Mouse (Mus musculus) cerebellum, adult 18-20 months (tissue): ENCODE data around the gene Rfx4.

ENCODE experiments used
- DNase-seq, 2 experiments: peaks; one replicate each; pipeline ENCODE4 v3.0.0; 2021

The Rfx4 gene

DNA sequence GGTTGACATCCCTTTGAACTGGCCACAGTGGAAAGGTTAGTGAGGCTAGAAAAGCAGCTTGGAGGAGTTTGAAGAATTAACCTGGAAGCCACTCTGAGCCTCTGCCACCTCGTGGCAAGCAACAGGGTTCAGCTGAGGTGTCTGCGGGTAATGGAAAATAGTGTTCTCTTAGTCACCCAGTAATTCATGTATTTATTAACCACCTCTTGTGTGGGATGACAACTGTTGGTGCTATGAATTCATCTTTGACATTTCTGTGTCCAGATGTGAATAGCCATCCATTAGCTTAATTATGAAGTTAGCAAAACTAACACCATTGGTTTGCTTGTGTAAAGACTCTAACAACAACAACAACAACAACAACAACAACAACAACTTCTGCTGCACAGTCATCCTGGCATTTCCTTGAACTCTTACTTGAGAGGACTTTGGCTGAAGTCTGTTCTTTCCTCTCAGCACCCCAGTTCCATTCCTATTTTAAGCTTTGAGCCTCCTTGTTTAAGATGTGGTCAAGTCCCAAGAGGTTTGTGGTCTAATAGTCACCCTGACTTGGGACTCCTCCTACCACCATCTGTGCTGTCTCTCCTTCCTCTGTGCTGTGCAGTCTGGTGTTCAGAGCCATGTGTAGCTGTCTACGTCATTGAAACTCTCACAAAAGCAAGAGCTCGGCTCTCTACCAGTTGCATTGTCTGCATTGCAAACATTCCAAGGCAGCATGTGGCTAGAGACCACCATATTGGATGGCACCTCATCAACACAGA lies 60.0 kb downstream of the Rfx4 start:
- no peak for DNase-seq

DNA sequence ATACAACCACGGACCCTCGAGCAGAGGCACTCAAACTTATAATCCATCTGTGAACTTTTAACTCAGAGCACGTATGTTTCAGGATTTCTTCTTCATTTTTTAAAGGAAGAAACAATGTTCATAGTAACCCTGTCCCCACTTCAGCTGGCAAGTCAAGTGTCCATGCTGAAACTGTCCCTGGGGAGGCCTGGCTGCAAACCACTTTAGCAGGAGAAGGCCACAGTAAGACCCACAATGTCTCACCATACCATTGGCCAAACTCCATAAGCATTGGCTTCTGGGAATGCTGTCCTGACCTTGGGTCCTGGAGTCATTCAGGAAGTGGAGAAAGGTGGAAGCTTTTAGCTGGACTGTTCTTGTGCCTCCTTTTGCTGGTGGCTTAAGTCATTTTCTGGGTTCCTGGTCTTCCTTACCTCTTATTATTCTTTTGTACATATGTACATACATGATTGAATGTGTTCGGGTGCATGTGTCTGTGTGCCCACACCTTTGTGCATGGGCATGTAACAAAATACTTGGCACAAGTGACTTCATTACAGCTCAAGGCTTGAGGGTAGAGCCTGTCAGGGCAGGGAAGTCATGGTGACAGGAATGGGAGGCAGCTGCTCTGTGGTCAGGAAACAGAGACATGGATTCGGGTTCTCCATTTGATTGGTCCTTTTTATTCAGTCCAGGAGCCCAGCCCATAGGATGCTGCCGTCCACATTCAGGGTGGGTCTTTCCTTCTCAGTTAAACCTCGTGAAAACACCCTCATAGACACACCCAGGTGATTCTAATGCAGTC lies 61.4 kb downstream of the Rfx4 start:
- DNase-seq: no peak

DNA sequence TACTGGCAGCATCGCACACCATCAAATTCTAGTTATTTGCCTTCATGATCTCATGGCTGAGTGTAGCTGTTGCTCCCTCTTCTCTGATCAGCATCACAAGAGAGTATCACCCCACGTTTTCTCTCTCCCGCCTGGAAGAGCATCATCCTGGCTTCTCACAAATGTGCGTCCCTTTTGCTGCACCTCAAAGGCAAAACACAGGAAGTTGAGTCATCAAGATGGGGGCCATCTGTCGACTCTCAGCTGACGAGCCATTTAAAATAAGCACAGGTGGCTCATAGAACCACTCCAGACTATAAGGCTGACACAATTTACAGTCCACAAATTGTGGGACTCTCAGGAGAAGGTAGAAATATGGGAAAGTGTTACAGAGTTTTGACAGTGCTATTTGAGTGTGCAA lies 63.8 kb downstream of the Rfx4 start:
- DNase-seq: peak; percentile 14 to 16

DNA sequence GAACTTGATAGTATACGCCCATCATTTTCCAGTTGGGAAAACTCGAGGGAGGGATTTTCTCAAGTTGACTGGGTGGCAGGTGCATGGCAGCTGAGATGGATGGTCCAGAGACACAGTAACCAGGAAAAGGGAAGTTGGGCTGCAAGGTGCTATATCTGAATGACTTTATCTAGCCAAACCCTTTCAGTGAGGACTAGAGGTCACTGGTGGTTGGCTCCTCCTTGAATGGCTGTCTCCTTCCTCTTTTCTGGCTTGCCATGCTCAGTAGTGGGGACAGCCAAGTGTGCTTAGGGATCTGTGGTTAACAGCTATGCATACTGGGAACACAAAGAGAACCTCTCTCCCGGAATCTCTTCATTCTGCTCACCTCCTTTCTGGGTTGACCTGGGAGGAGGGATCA lies 64.4 kb downstream of the Rfx4 start:
- DNase-seq: no peak

DNA sequence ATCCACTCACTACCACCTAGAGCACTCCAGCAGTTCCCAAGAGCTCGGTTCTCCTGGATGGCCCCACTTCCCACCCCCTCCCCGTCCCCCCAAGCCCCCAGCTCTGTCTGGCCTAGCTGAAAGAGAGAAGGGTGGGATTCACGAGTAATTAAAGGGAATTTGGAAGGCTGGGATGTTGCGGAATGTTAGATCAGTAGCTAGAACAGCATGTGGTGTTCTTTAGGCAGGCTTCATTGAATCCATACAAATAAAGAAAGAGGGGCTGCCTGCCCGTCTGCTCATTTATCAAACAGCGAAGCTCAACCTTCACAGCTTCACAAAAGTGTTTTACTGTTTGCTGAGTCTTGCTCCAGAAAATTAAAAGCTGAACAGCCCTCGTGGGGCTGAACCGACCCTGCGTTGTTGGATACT lies 66.9 kb downstream of the Rfx4 start:
- no peak for DNase-seq

DNA sequence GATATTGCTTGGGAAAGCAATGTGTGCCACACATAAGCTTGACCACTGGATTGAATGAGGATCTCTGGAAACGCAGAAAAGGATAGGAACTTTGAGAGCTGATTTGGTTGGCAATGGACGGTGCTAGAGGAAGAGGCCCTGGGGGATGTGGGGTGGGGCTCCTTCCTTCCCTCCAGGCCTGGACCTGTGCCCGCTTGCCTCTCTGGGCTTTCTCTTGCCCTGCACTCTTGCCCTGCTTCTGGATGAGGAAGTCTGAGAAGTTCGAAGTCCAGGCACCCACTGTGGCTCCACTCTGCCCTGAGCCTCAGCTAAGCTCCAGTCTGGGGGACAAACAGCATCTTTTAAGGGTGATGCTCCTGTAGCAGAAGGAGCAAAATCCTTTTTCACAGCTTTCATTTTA lies 67.8 kb downstream of the Rfx4 start:
- no peak for DNase-seq

DNA sequence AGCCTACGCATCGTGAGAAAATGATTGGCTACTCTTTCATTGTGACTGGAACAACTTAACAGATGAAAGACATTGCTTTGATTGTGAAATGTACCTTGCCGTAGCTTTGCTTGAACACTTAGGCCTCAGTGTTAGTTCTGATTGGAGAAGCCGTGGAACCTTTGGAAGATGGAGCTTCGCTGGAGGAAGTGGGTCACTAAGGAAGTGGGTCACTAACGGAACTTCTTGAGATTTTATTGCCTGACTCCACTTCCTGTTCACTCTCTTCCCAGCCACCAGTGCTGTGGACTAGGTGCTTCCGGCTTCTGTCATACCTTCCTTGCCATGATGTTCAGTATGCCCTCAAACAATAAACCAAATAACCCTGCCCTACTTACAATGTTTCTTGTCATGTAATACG lies 73.1 kb downstream of the Rfx4 start:
- no peak for DNase-seq

DNA sequence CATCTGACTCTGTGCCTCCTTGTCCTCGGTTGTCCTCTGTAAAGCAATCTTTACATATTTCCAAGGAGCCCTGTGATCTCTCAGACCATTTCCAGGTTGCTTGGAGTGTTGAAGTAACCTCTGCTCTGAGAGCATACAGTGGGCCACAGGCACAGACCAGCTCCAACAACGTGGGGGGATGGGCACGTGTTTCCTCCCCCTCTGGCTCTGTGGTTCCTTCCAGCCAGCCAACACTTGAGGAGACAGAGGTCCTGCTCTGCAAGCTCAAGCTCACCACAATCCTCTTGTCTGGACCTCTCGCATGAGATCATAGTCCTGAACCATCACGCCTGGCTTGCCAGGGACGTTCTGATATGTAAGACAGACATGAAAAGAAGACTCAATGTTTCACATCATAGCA lies 79.7 kb downstream of the Rfx4 start:
- DNase-seq: no peak

DNA sequence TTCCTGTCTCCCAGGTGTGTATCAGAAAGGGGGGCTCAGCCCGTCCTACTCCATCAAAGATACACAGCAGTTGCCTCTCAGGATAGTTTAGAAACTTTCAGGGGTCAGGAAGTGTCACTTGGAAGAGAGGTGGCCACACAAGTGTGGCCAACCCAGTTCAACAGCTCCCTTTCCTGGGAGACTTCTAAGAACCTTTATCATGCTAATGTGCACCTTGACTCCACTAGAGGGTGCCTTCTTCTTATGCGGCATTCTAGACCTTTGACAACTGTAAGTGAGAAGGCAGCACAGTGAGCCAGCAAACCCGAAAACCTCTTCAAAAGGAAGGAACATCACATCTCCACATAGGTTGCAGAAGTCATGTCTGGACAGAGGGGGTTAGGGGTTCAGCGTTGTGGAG lies 80.2 kb downstream of the Rfx4 start:
- DNase-seq: peak; percentile 21 to 36

DNA sequence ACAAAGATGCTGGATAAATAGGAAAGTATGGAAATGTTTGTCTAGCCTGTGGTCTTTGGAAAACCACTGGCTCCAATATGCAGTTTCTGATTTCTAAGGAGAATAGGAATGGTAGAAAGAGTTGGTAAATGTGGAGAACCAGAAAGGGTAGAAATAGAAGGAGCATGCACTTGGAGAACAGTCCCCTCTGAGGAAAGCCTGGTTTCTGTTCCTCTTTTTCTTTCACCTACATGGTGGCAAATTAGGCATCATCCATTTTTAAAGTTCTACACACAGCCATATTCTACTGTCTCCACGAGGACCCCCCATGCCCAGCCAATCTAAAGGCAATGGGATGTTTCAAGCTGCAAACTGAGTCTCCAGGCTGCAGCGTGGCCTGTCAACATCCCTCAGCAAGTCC lies 81.5 kb downstream of the Rfx4 start:
- DNase-seq: no peak

DNA sequence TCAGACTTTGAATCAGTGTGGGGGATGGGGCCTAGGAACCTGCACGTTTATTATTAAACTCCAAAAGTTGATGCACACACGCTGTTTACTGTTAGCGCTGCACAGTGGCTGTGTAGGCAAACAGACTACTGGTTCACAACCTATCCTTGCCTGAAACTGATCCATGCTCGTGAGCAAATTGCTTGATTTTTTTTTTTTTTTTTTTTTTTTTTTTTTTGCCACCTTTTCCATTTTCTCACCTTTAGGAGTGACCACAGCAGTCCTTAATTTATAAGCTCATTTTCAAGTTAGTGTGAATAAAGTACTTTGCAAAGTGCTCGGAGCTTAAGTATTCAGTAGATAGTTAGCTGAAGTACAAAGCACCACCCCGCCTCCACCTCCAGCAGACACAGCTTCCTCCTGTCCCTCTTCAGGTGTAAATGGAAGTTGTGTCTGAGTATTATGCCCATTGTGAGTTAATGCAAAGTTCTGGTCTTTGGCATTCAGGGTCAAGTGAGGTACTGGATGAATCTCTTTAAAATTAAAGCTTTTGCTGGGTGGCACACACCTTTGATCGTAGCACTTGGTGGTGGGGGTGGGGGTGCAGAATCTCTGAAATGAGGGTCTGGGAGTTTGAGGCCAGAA lies 83.1 kb downstream of the Rfx4 start:
- no peak for DNase-seq

DNA sequence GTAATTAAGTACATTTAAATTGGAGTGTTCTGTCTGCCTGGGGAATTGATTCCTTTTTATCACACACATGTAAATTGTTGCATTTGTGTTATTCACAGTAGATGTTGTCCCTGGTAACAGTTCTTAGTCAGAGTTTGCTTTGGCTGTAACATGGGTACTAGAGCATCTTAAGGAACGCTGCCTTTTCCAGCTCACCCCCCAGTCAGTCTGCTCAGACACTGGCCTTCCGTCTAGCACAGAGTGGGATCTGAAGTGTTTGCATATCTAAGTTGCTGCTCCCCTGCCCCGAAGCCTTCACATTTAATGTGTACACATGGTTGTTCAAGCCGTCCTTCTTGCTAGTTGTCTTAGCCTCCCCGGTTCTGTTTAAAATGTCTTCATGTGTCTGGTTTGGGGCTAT lies 90.8 kb downstream of the Rfx4 start:
- DNase-seq: no peak

DNA sequence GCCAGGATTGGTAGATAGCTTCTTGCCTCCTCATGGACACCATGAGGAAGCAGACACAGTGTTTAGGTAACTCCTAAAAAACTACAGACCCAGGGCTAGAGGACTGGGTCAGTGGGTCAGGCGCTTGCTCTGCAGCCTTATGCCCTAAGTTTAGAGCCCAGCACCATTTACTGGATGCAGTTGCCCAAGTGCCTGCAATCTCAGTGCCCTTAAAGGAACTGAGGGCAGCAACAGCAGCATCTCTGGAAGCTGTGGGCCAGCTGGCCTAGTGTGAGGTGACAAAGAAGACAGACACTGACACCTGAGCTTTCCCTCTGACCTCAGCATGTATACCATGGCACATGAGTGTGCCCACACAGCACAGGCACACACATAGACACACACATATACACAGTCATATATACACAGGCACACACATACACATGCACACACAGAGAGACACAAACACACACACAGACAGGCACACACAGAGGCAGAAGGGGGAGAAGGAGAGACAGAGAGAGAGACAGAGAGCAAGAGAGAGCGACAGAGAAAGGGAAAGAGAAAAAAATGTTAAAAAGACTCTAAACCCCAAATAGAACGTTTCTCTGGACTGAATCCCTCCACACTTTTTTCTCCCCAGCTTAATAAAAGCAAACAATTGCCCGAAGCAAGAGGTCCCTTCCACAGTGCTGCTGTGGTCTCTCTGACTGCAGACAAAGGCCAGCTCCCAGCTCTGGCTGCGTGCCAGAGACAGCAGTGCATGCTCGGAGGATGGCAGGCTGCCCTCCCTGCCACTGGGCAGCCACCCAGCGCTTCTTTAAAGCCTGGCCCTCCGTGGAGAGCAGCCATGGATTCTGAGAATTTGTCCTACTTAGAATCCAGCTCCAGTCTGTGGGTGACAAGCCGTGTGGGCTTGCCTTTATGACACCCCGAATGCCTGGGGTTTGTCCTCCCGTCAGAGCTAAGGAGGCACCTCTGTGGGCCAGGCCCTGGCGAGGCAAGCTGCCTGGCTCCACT lies 96.4 kb downstream of the Rfx4 start:
- DNase-seq: peak; percentile 85 to 92

DNA sequence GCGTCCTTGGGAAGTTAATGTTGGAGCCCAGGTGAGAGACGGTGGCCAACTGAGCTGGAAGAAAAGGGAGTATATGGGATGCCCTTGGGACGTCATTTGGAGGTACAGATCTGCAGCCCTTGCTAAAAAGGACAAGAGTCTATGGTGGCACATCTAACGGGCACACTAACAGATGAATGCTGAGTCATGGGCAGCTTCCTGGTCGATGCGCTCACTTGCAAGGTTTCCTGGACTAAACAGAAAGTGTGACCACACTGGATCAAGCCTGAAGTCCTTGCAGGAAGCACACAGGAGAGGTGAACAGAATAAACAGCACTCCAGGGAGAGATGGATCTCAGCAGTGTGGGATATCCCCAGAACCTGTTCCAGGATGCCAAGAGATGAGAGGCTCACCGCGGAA lies 98.2 kb downstream of the Rfx4 start:
- no peak for DNase-seq

DNA sequence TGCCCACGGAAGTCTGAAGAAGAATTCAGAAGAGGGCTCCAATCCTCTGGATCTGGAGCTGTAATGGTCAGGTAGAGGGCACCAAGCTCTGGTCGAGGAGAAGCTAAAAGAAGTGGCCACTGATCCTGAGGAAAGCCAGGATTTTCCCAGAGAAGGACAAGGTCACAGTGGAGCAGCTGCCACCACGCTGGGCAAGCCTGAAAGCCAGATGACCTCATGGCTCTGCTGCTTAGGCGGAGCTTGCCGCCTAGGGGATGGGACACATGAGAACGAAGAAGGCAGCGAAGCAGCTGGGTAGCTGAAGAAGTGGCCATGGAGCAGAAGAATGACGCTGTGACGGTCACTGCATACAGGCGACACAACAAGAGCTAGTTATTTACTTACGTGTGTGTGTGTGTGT lies 99.6 kb downstream of the Rfx4 start:
- DNase-seq: no peak

DNA sequence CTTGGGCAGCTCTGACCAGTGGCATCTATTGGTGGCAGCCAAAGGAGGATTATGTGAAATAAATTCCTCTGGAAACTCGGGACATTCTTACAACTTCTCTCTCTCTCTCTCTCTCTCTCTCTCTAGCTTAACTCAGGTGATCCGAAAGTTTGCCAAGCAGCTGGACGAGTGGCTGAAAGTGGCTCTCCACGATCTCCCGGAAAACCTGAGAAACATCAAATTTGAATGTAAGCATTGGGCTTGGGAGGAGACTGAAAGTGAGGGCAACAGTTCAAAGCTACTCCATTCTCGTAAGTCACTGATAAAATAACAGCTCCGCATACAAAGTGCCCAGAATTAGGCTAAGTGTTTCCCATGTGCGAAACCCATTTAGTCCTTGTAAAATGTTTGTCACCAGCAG lies 102.5 kb downstream of the Rfx4 start:
- no peak for DNase-seq

DNA sequence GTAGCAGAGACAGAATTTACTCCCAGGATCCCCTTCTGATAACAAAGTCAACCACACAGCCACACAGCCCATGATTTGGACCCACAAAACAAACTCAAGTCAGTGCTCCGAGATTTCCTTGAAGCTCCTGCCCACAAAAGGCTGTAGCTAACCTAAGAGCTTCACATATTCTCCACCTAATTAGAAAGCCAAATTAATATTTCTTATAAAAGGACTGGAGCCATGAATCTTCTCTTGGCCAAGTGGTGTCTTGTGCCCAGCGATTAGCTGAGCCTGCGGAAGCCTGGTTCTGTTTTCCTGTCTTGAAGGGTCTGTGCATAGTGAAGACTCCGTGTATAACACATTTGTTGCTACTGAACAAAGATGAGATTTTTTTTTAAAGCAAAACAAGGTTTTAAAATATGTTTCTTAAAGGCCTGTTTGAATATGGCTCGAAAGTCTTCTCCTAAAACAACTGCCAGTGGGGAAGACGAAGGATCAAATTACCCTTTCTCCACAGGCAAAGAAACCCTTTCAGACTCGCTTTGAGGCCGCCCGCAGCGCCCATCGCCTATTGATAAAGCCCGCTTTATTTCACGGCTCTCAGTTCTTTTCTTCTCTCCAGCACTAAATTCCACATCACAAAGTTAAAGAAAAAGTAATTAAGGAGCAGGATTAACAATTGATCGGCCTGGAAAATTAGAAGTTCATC lies 103.1 kb downstream of the Rfx4 start:
- no peak for DNase-seq

DNA sequence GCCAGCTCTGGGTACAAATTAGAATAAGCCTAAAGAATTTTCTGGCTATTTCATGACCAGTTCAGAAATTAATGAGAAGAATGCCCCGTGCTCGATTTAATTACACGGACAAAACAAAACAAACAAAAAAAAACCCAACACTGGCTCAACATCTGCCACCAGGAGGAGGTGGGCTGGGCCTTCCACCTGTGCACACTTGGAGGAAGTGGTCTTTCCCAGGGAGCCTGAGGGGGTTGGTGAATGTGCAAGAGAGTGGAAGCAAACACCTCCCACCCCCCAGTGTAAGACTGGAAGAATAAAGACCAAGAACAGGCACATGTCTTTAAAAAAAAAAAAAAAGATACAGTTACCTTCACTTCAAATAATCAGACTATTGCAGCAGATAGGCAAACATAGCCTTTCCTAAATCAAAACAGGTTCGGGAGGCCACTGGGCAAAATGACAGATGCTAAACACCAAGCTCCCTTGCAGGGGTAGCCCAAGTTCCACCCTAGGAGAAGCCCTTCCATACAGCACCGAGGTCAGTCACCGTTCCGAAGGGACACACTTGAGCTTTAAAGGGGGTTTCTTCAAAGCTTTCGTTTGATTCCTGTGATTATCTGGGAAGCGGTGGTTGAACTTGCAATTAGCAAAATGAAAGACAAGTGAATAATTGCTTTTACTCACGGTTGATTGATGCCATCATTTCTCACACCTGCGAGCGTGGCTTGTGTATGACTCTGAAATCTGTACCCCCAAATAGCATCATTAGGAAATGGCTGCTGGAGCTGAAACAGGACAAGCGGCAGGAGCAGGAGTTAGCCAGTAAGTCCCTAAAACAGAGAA lies 103.9 kb downstream of the Rfx4 start:
- DNase-seq: no peak

DNA sequence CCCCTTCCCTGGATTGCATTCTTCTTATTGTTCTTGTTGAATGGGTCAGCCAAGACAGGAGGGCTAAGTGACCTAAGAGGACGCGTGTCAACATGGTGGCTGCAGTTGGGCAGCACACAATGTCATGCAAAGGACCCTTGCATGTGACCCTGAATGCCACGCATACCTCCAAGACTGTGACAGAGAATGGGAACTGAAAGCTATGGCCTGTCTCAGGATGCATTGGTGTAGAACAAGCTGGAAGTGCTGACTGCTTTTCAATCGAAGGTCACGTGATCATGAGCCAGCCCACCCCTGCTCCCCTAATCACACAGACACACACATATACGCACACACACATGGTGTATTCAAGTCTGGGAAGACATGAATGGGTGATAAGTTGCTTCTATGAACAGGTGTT lies 107.6 kb downstream of the Rfx4 start:
- DNase-seq: no peak

DNA sequence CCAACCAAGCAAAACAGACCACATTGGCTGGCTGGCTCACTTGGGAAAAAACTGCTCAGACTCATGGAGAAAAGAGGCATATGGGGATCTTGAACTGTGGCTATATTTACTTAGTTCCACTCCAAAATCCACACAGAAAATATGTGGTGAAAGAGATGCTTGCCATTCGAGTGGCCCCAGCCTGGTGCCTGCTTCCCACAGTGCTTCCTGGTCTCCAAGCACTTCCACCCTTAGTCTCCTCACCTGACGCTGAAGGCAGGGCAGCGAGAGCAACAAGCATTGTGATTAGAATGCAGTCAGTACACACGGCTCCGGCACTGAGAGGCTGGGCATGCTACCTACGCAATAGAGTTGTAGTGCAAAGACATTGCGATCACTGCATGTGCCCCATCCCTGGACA lies 111.7 kb downstream of the Rfx4 start:
- no peak for DNase-seq

DNA sequence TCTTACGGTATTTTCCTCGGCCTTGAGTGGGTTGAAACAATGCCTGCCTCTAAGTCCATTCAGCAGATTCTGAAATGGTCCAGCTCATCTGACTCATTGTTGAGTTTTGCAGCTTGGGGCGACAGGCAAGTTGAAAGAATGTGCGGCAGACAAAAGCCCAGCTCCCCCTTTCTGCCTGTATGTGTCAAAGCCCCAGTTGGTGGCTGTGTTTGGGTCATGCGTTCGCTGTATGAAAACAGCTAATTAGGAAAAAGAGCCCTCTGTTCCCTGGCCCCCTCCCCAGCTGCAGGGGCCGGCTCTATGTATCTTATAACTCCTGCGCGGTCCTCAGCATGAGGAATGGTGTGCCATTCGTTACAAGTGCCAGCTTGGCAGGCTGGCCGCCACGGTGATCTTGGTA lies 115.4 kb downstream of the Rfx4 start:
- DNase-seq: no peak
